ENCODE assay signal across 16 mouse cellular contexts in the genomic region with DNA sequence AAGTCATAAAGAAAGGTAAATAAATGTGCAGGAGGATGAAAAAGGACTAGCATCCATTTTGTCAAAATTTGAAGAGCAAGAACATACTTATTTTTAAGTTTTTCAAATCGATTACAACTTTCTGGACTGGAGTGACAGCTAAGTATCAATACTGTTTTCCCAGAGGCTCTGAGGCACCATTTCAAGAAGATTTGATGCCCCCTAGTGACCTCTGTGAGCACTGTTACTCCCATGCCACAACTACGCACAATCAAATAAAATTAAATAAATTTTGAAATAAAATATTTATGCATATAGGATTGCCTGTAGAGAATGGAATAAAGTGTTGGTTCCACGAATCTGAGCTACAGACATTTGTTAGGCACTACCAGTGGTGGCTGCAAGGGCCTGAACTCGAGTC.
DNase-seq lines count a peak whose midpoint lies in the region; ATAC-seq lines count a peak whose summit lies in the region.
"Had no signal": no experiment of that assay in that cellular context is flagged by ENCODE, and none has a peak within 500 bp of the region (broad histone marks: within the 10 kb centered on the region; RNA-seq: fewer than 3 reads in every experiment).

No protein-coding gene starts in this region.

- no peaks in the 10 kb centered on the region for H3K36me3 ChIP-seq in hindbrain, embryonic 11.5 days (ENCODE audit: control insufficient read depth, insufficient read depth, low read length)
- no peaks in the 10 kb centered on the region for H3K36me3 ChIP-seq in hindbrain, embryonic 16.5 days (ENCODE audit: control insufficient read depth, insufficient read depth, low read length)
- H3K36me3 ChIP-seq: heart, embryonic 13.5 days; kidney, embryonic 15.5 days had no signal

- H3K27ac ChIP-seq in hindbrain, embryonic 11.5 days (ENCODE audit: low read depth, low read length) = no peak overlapping the region
- H3K27ac ChIP-seq in hindbrain, embryonic 16.5 days (ENCODE audit: low read depth, low read length) = no peak overlapping the region
- H3K27ac ChIP-seq: heart, embryonic 13.5 days; kidney, embryonic 15.5 days; stomach, postnatal 0 days had no signal

- H3K4me1 ChIP-seq in hindbrain, embryonic 11.5 days (replicated peaks; ENCODE audit: control insufficient read depth, insufficient read depth, low read length) = no peaks in the 10 kb centered on the region
- H3K4me1 ChIP-seq in hindbrain, embryonic 16.5 days (ENCODE audit: control insufficient read depth, insufficient read depth, low read depth, low read length) = no peaks in the 10 kb centered on the region
- H3K4me1 ChIP-seq: heart, embryonic 13.5 days; kidney, embryonic 15.5 days had no signal

- WGBS in hindbrain, embryonic 11.5 days = 61% methylated on average over 4 of the region's 4 CpGs
- 56% methylated on average over 4 of the region's 4 CpGs for WGBS in hindbrain, embryonic 16.5 days

- DNase-seq in hindbrain, embryonic 11.5 days (ENCODE audit: low spot score) = peak; percentile 3
- peak; percentile 0 for DNase-seq in ovary, postnatal 14 days (ENCODE audit: low spot score)
- DNase-seq in ovary, adult 18-20 months (ENCODE audit: low spot score) = no peak
- DNase-seq in brain, adult 2 months (ENCODE audit: low read depth, low spot score) = peak; percentile 3
- DNase-seq in yolk sac, embryonic 10.5 days (ENCODE audit: low spot score) = no peak
- DNase-seq in adrenal gland, postnatal 4 days (ENCODE audit: low spot score in 2 of 2) = no peak
- DNase-seq: cerebellum, adult 11-12 months; heart, postnatal 4 days; liver; lung, adult 18-20 months; lung, postnatal 36 days; thymus, postnatal 25 days had no signal

- no peak overlapping the region for H3K9ac ChIP-seq in hindbrain, embryonic 11.5 days (ENCODE audit: low read depth, low read length)
- no peak overlapping the region for H3K9ac ChIP-seq in hindbrain, embryonic 16.5 days (ENCODE audit: low read depth, low read length)
- H3K9ac ChIP-seq: heart, embryonic 13.5 days; kidney, embryonic 15.5 days had no signal

- no peaks in the 10 kb centered on the region for H3K9me3 ChIP-seq in hindbrain, embryonic 11.5 days (ENCODE audit: control insufficient read depth, low read length)
- no peaks in the 10 kb centered on the region for H3K9me3 ChIP-seq in hindbrain, embryonic 16.5 days (ENCODE audit: control insufficient read depth, low read length)
- H3K9me3 ChIP-seq: heart, embryonic 13.5 days; kidney, embryonic 15.5 days had no signal

- H3K4me2 ChIP-seq in hindbrain, embryonic 11.5 days (replicated peaks; ENCODE audit: low read depth, low read length) = no peak overlapping the region
- H3K4me2 ChIP-seq in hindbrain, embryonic 16.5 days (ENCODE audit: low read length) = no peak overlapping the region
- H3K4me2 ChIP-seq: heart, embryonic 13.5 days; kidney, embryonic 15.5 days had no signal

- no peak overlapping the region for H3K4me3 ChIP-seq in hindbrain, embryonic 11.5 days (ENCODE audit: low read depth, low read length)
- H3K4me3 ChIP-seq in hindbrain, embryonic 16.5 days (ENCODE audit: low read length) = no peak overlapping the region
- H3K4me3 ChIP-seq: heart, embryonic 13.5 days; kidney, embryonic 15.5 days had no signal

- ATAC-seq in hindbrain, embryonic 11.5 days (ENCODE audit: low FRiP score) = no peak
- no peak for ATAC-seq in hindbrain, embryonic 16.5 days

- no peaks in the 10 kb centered on the region for H3K27me3 ChIP-seq in hindbrain, embryonic 11.5 days (ENCODE audit: control insufficient read depth, insufficient read depth, low read length)
- H3K27me3 ChIP-seq in hindbrain, embryonic 16.5 days (replicated peaks; ENCODE audit: control insufficient read depth, insufficient read depth, low read length) = no peaks in the 10 kb centered on the region
- H3K27me3 ChIP-seq: heart, embryonic 13.5 days; kidney, embryonic 15.5 days had no signal

Comparison
In these comparisons a context has a peak if more than half of its experiments do, and no peak if none do; other contexts are left out.
1. DNase-seq: peak in hindbrain, embryonic 11.5 days (single experiment), ovary, postnatal 14 days (single experiment) and brain, adult 2 months (single experiment); none in ovary, adult 18-20 months (single experiment), yolk sac, embryonic 10.5 days (single experiment) and adrenal gland, postnatal 4 days (0 of 2).